Mouse (Mus musculus) ES-E14 (cell line): ENCODE data around the gene Trpm3.

ENCODE experiments used
- CHD2 ChIP-seq: IDR thresholded peaks from 2 replicates; pipeline ENCODE4 v1.6.1; 2014; ENCODE audit warnings: mild to moderate bottlenecking, low read depth, low read length, inconsistent platforms
- ZC3H11A ChIP-seq: IDR thresholded peaks from 2 replicates; pipeline ENCODE4 v1.6.1; 2012; ENCODE audit warnings: low read depth, mild to moderate bottlenecking, inconsistent platforms, low read length, borderline replicate concordance
- ZNF384 ChIP-seq: IDR thresholded peaks from 2 replicates; pipeline ENCODE4 v1.6.1; 2012; ENCODE audit warnings: low read depth, low read length, inconsistent platforms

GRCm38 (mm10) chr19:22922871-22923670 lies 784.2 kb downstream of the Trpm3 start:
- TF ChIP-seq CHD2 (no peak), ZNF384 (no peak), ZC3H11A (no peak)
